Mouse (Mus musculus) testis, adult 2 months (tissue): Measurements from ENCODE around the gene Gm48552. TPM values are rescaled to one million over a fixed set of nuclear protein-coding genes. Genes with fewer than 3 reads are reported as not detected.
A peak's percentile ranks its signal among the peaks of the same experiment; 100 is the strongest.

Experiments
- H3K27ac ChIP-seq: fragments of 200-500 bp; 2 replicates; pipeline ENCODE4 v1.5.1; 2012; ENCODE audit warnings: low read depth, low read length; ENCODE audit not compliant: control insufficient read depth, insufficient read depth
- H3K27me3 ChIP-seq: fragments of 200-500 bp; 2 replicates; pipeline ENCODE4 v1.6.1; 2012; ENCODE audit warnings: mild to moderate bottlenecking, low read length, moderate library complexity; ENCODE audit not compliant: control insufficient read depth, insufficient read depth
- H3K36me3 ChIP-seq: fragments of 200-500 bp; 2 replicates; pipeline ENCODE4 v1.6.1; 2012; ENCODE audit warnings: mild to moderate bottlenecking, low read length; ENCODE audit not compliant: control insufficient read depth, insufficient read depth
- H3K4me1 ChIP-seq: fragments of 200-500 bp; 2 replicates; pipeline ENCODE4 v1.6.1; 2012; ENCODE audit warnings: low read length; ENCODE audit not compliant: control insufficient read depth, insufficient read depth
- H3K4me3 ChIP-seq: fragments of 200-500 bp; 2 replicates; pipeline ENCODE4 v1.5.1; 2012; ENCODE audit warnings: low read depth, mild to moderate bottlenecking, low read length, moderate library complexity, mixed read lengths; ENCODE audit not compliant: control insufficient read depth
- CTCF ChIP-seq: fragments of 200-500 bp; IDR thresholded peaks from 2 replicates; pipeline ENCODE4 v1.5.1; 2012; ENCODE audit warnings: low read depth, mild to moderate bottlenecking, inconsistent platforms, low read length, moderate library complexity; ENCODE audit not compliant: control insufficient read depth, insufficient read depth, insufficient replicate concordance
- POLR2A ChIP-seq: fragments of 200-500 bp; IDR thresholded peaks from 2 replicates; pipeline ENCODE4 v1.6.1; 2012; ENCODE audit warnings: low read depth, mild to moderate bottlenecking, inconsistent platforms, low read length, moderate library complexity; ENCODE audit not compliant: control insufficient read depth
- polyA plus RNA-seq: library from polyadenylated mRNA; depleted of rRNA; stranded (reverse); fragments of >200 nt; gene quantifications from 2 replicates; pipeline ENCODE4 v1.2.3, GENCODE M21; 2012

Gene Gm48552
- polyA plus RNA-seq, 1 experiment: not detected

- Histone ChIP-seq H3K36me3 (no peaks in the 10 kb centered on the region), H3K4me1 (peaks cover 24% of the 10 kb centered on the region), H3K4me3 (no peak overlapping the region), H3K27me3 (no peaks in the 10 kb centered on the region), H3K27ac (no peak overlapping the region)
- no peak for TF ChIP-seq CTCF
- no peak for TF ChIP-seq POLR2A
Measured at GRCm38 (mm10) chr10:81399798-81400308, 11.0 kb downstream of the Gm48552 start.

DNA sequence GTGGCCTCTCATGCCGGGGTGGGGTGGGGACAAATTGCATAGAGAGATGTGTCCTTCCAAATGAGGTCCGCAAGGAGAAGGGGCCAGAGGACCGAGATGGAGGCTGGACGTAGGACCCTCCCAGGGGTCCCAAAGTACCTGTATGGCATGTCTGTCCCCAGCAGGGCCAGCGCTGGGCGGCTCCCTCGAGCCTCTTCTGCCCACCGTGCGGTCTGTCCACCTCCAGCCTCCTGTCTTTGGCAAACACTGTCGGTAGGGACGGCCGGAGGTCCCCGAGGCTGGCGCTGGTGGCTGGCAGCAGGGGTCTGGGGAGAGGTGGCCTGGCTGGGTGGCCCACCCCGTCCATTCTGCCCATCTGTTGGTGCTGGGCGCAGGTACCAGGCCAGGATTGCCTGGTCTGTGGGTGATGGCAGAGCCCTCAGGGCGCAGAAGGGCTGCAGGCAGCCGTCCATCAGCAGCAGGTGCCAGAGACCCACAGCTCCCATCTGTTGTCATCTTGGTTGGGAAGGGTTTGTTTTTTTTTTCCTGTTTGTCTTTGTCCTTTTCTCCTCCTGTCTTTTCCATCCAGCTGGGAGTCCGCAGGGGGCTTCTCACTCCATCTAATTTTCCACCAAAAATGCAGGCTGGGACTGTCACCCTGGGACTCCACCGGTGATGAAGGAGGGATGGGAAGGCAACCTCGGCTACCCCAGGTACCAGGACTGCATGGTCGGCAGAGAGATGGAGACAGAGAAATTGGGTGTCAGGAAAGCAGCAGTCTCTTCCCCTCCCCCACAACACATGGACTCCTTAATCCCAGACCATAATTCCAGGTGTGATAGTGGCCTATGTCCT lies 11.8 kb downstream of the Gm48552 start:
- TF ChIP-seq POLR2A (no peak), CTCF (no peak)
- no peak overlapping the region for H3K4me3 ChIP-seq
- H3K27me3 ChIP-seq: no peaks in the 10 kb centered on the region
- peaks cover 24% of the 10 kb centered on the region for H3K4me1 ChIP-seq
- no peak overlapping the region for H3K27ac ChIP-seq
- H3K36me3 ChIP-seq: no peaks in the 10 kb centered on the region

DNA sequence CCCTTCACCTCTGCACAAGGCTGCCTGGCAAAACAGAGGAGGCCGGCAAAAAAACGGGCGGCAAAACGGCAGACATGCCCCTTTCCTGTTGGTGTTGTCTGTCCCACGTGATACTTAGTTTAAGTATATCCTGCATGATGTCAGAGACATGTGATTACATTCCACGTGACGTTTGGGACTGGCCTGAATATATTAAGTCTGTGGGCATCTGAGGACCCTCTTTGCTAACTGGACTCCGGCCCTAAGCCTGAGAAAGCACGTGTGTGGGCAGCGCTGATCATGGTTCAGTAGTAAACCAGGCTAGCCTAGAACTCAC lies 12.4 kb downstream of the Gm48552 start:
- TF ChIP-seq POLR2A (no peak), CTCF (no peak)
- Histone ChIP-seq H3K4me3 (no peak overlapping the region), H3K4me1 (peaks cover 24% of the 10 kb centered on the region), H3K27ac (peak overlapping the region; percentile 56; the same call in 1 of the 2 replicates), H3K36me3 (no peaks in the 10 kb centered on the region), H3K27me3 (no peaks in the 10 kb centered on the region)

DNA sequence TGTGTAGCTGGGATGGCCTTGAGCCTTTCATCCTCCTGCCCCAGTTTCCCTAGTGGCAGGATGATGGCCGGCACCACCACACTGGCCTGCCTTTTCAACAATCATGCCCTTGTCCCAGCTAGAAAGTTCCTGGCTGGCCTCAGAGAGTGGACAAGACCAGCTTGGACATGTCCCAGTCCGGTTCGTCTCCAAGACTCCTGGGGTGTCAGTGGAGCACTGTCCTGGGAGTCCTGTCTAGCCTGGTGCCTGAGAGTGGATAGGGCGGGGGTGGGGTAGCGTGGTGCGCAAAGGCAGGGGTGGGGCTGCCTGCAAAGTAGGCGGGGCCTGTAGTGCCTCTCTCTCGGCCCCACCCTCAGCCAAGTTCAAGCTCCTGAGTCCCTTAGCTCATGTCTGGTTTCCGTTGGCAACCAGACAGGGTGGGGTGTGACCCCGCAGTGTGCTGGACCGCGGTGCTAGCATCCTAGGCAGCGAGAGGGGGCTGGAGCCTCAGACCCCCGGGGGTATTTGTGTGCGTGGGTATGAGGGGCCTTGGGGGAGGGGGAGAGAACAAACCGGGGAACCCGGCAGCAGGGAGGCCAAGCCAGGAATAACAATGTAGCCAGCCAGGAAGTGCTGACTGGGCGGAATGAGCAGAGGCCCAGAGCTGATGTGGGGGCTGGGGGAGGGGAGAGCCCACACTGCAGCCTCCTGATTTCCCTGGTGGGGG lies 12.9 kb downstream of the Gm48552 start:
- Histone ChIP-seq H3K36me3 (no peaks in the 10 kb centered on the region), H3K4me3 (peak overlapping the region; percentile 31), H3K27me3 (no peaks in the 10 kb centered on the region), H3K27ac (peak overlapping the region; percentile 80), H3K4me1 (peaks cover 24% of the 10 kb centered on the region)
- TF ChIP-seq POLR2A: no peak
- no peak for TF ChIP-seq CTCF

DNA sequence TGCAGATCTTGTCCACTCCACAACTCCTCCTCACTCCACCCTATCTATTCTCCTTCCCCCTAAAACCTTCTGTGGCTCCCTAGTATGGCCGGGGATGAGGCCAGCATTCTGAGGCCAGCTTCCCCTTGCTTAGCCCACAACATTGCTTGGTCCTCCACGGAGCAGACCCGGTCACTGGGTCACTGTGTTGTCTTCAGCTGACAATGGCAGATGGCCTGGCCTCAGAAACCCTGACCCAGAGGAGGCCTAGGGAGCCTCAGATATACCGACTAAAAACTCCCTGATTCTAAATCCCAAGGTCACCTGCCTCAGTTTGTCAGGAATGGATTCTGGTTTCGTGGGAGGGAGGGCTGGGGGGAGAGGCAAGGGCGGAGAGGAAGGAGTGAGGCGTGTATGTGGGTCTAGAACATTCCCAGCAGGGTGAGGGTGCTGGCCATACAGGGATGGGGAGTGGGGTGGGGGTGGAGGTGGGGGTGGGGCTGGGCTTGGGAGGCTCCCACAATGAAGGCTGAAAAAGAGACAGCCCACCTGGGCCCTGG lies 13.5 kb downstream of the Gm48552 start:
- Histone ChIP-seq H3K27ac (peak overlapping the region; percentile 80), H3K4me1 (peaks cover 24% of the 10 kb centered on the region), H3K4me3 (peak overlapping the region; percentile 31), H3K27me3 (no peaks in the 10 kb centered on the region), H3K36me3 (no peaks in the 10 kb centered on the region)
- TF ChIP-seq CTCF (no peak), POLR2A (no peak)

DNA sequence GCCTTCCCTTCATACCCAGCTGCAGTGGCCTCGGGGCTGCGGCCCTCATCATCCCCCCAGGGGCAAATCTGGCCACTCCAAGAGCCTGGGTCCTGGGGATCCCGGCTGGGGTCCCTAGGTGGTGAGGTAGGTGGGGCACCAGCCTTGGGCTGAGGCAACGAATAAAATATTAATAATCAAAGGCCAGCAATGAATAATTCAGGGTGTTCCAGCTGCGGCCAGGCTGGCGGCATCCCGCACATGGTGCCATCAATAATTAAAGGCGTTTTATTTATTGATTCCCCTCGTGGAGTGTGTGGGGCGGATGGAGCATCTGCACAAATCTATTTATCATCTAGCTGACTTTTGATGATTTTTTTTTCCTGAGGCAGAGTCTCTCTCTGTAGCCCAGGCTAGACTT lies 14.7 kb downstream of the Gm48552 start:
- Histone ChIP-seq H3K4me3 (no peak overlapping the region), H3K27ac (no peak overlapping the region), H3K27me3 (no peaks in the 10 kb centered on the region), H3K4me1 (peaks cover 26% of the 10 kb centered on the region), H3K36me3 (no peaks in the 10 kb centered on the region)
- TF ChIP-seq CTCF (no peak), POLR2A (no peak)

GRCm38 (mm10) chr10:81404082-81404481 lies 15.3 kb downstream of the Gm48552 start:
- TF ChIP-seq CTCF: no peak
- TF ChIP-seq POLR2A: no peak
- Histone ChIP-seq H3K4me3 (no peak overlapping the region), H3K27ac (no peak overlapping the region), H3K4me1 (peaks cover 30% of the 10 kb centered on the region), H3K36me3 (no peaks in the 10 kb centered on the region), H3K27me3 (no peaks in the 10 kb centered on the region)
